Mouse (Mus musculus) v-Abl transformed pro-B cells (cell line): ENCODE data around the gene Pfn1.

Experiments
- in situ Hi-C, 2 experiments: fragments of 400-800 bp; cut with MboI; formaldehyde crosslinking; loops; one replicate each; pipeline ENCODE4 v1.15.1; 2025; ENCODE audit not compliant: unreplicated experiment in 2 of 2

Pfn1 gene

GRCm38 (mm10) chr11:70615074-70615473 lies 39.4 kb downstream of the Pfn1 start:
- in situ Hi-C loops = loop anchor here in 1 of 2 experiments (25.0 kb wide), 1 partner anchor 378 kb away; the partner anchor contains the start of genes 0610010K14Rik, Bcl6b, Gm21988 and Rnasek

- in situ Hi-C loops = loop anchor here in 1 of 2 experiments (5.0 to 25.0 kb wide), 2 partner anchors 295 to 375 kb away; partner anchors contain the start of genes 0610010K14Rik, Bcl6b, Gm21988 and Rnasek
Observed at GRCm38 (mm10) chr11:70612505-70612904, 41.9 kb downstream of the Pfn1 start.

GRCm38 (mm10) chr11:70610752-70611151 lies 43.7 kb downstream of the Pfn1 start:
- in situ Hi-C loops = loop anchor here in 1 of 2 experiments (5.0 to 25.0 kb wide), 2 partner anchors 293 to 373 kb away; partner anchors contain the start of genes 0610010K14Rik, Bcl6b, Gm21988 and Rnasek

DNA sequence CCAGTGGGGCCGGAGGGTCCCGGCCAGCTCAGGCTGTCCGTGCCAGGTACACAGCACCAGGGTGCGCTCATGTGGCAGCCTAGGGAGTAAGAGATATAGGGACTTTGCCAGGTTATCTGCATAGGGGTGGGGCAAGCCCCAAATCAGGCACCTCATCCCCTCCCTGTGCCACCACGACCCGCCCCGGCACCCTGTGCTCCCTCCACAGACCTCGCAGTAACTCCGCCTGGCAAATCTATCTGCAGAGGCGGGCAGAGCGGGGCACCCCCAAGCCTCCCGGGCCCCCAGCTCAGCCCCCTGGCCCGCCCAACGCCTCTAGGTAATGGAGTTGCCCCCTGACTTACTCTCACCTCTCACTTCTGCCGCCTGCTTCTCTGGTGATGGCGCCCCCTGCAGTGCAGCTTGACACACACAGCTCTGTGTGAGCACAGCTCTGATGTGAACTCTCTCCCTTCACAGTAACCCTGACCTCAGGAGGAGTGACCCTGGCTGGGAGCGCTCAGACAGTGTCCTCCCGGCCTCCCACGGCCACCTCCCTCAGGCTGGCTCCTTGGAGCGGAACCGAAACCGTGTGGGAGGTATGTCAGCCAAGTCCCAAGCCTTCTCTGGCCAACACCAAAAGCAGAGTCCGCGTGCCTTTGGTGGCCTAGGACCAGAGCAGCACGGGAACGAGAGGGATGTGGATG lies 45.9 kb downstream of the Pfn1 start:
- in situ Hi-C loops = loop anchor here (5.0 to 25.0 kb wide), 4 partner anchors 64 to 371 kb away; partner anchors contain the start of genes 0610010K14Rik (in 1 of the 2), Arrb2 (in 1 of the 2), Bcl6b (in 1 of the 2) and Gltpd2 (in 1 of the 2)

GRCm38 (mm10) chr11:70607611-70608010 lies 46.8 kb downstream of the Pfn1 start:
- in situ Hi-C loops = loop anchor here (5.0 to 25.0 kb wide), 4 partner anchors 63 to 370 kb away; partner anchors contain the start of genes 0610010K14Rik (in 1 of the 2), Arrb2 (in 1 of the 2), Bcl6b (in 1 of the 2) and Gltpd2 (in 1 of the 2)

GRCm38 (mm10) chr11:70606717-70607116 lies 47.7 kb downstream of the Pfn1 start:
- in situ Hi-C loops = loop anchor here (5.0 to 25.0 kb wide), 4 partner anchors 62 to 369 kb away; partner anchors contain the start of genes 0610010K14Rik (in 1 of the 2), Arrb2 (in 1 of the 2), Bcl6b (in 1 of the 2) and Gltpd2 (in 1 of the 2)

DNA sequence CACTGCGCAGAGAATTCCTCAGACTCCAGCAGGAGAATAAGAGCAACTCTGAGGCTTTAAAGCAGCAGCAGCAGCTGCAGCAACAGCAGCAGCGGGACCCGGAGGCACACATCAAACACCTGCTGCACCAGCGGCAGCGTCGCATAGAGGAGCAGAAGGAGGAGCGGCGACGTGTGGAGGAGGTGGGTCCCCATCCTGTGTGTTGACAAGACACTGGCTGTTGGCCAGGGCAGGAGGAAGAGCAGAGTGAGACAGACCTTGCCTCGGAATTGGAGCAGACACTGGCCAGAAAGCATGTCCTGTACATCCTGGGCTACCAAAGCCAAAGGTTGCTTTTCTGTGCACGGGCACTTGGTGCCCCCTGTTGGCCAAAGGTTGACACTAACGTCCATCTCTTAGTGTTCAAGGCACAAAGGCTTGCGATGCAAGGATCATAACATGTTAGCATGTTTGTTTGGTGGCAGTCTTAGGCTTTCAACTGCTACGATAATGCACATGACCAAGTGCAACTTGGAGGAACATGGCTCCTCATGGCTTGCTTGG lies 49.3 kb downstream of the Pfn1 start:
- in situ Hi-C loops = loop anchor here (5.0 to 25.0 kb wide), 4 partner anchors 60 to 368 kb away; partner anchors contain the start of genes 0610010K14Rik (in 1 of the 2), Arrb2 (in 1 of the 2), Bcl6b (in 1 of the 2) and Gltpd2 (in 1 of the 2)
